Mouse (Mus musculus): ENCODE data around the gene Gm732.

Gm732 gene

DNA sequence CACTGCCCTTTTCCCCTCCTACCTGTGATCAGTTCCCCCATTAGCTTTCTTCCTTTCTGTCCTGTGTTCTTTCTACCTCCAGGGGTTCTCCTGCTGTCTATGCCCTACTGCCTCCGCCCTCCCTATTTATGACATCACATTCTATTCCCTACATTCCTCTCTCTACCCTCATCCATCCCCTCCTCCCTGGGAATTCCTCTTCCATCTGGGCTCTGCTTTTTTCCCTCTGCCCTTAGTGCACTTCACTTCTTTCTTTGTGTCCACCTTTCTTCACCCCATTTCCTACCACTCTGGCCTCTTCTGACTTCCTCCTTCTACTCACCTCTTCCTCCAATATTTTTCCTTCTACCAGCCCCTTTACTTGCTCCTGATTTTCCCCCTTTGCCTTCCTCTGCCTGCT is at the start of gene Gm732:
Gene Gm732 (minus strand): TSS at position 101 of the 400 bp plus-strand sequence.
- no peak for DNase-seq (ENCODE audit: low spot score)

Measured in embryo, embryonic 10 days (tissue).